Mouse (Mus musculus): ENCODE measurements around the gene Arl8b.

Gene Arl8b

GRCm38 (mm10) chr6:108782526-108783183, at the start of gene Arl8b:
Gene Arl8b, plus strand, starts transcription at chr6:108783099.
- DNase-seq (ENCODE audit: extremely low read depth, insufficient read length, low spot score), result peak; percentile 96

DNA sequence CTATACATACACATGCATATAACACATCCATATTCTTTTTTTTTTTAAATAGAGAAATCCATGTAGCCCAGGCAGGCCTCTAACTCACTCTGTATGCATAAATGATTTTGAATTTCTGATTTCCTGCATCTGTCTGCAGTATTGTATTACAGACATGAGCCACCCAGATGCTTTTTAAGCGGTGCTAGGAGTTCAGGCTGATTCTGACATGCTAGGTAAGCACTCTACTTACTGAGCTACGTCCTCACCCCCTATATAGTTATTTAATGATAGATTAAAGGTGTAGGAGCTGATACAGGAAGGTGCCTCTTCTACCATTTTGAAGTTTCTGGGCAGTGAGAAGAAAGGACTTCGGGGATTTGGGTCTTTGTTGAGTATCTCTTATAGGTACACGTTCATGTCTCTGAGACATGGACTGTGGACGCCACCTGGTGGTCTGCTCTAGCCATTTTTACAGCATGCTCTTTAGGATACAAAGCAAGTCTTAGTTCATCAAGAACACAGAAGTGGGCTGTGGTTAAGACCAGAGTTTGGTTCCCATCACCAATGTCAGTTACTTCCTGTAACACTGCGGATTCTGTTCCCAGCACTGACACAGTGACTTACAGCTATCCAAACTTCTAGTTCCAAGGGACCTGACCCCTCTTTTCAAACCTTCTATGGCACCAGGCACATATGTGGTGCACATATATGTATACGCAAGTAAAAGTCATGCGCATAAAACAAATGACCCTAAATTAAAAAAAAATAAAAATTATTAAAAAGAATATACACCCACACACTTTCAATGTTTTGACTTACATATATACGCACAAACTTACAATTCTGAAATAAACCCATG, 46.8 kb upstream of the Arl8b start:
- DNase-seq (ENCODE audit: extremely low read depth, insufficient read length, low spot score), result peak; percentile 32

DNA sequence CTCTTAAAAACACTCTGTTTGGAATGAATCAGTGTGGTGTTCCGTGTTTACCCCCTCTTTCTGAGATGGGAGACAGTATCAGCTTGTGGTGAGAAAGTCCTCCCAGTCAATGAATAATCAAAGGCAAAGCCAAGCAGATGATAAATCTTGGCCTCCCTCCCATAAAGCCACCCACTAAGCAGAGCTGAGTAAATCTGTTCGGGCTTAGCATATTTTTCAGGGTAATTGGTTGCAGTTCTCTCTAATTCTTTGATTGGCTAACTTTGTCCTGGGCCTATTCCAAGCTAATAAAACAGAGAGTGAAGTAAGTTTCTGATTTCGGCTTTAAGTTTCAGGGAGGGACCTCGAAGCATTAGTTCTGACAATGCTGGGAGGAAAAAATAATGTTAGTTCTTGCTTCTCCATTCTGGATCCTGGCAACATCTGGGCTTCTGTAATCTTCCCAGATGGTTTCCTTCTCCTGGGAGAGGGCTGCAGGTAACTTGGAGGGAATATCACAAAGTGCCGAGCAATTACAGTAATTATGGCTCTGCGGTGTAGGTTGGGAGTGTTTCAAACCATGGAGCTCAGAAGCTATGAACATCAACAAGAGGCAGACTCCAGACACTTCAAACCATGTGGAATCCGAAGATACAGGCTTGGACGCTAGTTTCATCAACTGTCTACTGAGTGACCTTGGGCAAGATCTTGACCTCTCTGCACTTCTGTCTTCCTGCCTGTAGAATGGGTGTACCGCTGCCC, 44.3 kb upstream of the Arl8b start:
- DNase-seq (ENCODE audit: extremely low read depth, insufficient read length, low spot score), result no peak

- no peak for DNase-seq (ENCODE audit: extremely low read depth, insufficient read length, low spot score)
Observed at GRCm38 (mm10) chr6:108740579-108740978, 42.3 kb upstream of the Arl8b start.

DNA sequence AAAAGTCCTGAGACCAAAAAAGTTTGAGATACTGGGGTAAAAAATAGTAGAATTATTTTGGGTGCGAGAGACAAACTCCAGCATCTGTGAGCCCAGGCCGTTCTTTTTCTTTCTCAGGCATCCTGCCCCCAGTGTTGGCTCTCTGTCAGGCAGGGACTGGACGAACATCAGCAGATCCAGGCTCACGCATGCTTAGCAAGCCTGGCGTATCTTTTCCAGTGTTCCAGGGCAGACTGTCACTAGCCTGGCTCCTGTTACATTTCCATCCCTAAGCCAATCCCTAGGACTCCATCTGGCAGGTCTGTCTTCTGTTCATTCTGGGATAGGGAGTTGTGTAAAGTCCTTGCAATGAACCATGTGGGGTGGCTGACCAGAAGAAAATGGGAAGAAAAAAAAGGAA, 39.2 kb upstream of the Arl8b start:
- DNase-seq (ENCODE audit: extremely low read depth, insufficient read length, low spot score), result no peak

GRCm38 (mm10) chr6:108751324-108751723, 31.6 kb upstream of the Arl8b start:
- DNase-seq (ENCODE audit: extremely low read depth, insufficient read length, low spot score), result no peak

DNA sequence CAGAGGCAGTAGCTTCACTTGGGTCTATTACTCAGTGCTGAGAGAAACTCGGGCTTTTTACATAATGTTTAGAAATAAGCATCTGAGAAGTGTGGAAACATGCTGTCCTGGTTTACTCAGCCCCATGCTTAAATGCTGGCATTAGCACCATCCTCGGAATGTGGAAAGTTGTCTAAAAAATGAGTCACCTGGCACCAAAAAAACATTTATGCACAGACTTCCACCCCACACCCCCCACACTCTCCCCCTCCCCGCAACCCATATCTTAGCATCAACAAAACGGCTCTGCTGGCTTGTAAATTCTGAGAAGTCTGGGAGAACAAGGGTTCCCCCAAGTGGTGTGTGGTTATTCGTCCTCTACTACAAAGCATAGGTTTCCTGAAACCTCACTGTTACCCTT, 30.5 kb upstream of the Arl8b start:
- peak; percentile 68 for DNase-seq (ENCODE audit: extremely low read depth, insufficient read length, low spot score)

GRCm38 (mm10) chr6:108753536-108753935, 29.4 kb upstream of the Arl8b start:
- DNase-seq (ENCODE audit: extremely low read depth, insufficient read length, low spot score), result no peak

DNA sequence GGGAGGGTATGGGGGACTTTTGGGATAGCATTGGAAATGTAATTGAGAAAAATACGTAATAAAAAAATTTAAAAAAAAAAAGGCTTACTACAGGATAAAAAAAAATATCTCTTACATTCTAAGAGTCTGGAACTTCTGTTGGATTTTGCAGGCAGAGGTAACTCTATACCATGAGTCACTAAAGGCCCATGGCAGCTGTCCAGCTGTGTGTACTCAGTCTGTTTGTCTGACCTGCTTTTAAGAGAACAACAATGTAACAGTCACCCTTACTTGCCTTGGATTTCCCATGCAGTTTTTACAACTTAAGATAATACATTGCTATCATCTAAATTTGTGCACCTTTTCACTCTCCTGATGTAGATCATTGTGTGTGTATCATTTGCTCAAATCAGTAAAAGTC, 28.5 kb upstream of the Arl8b start:
- no peak for DNase-seq (ENCODE audit: extremely low read depth, insufficient read length, low spot score)

DNA sequence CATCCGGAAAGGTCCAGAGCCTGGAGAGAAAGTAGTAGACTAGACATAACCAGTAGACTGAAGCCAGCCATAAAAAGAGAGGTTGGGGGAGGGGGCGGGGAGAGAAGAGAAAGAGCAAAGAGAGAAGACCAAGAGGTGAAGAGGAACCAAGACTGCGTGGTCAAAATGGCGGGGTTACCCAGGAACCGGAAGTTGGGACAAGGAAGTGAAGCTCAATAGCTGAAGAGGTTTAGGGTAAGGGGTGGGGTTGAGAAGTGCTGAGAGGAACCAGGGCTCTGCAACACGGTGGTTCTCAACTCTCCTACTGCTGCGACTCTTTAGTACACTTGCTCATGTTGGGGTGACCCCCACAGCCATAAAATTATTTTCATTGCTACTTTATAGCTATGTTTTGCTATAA, 27.0 kb upstream of the Arl8b start:
- no peak for DNase-seq (ENCODE audit: extremely low read depth, insufficient read length, low spot score)

- DNase-seq (ENCODE audit: extremely low read depth, insufficient read length, low spot score), result no peak
Observed at GRCm38 (mm10) chr6:108758997-108759697, 23.8 kb upstream of the Arl8b start.

DNA sequence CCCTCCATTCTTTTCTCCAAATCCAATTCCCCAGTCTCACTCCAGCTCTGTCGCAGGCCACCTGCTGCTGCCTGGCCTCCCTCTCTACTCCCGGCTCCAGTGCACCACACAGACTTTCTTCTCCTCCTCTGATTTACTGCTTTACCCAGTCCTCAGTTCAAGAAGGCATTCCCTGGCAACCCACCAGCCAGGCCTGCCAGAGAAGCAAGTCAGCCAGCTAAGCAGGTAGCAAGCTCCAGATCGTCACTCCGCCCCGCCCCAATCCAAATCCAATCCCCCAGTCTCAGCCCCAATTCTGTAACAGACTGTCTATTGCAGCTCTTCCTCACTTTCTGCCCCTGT, 23.2 kb upstream of the Arl8b start:
- no peak for DNase-seq (ENCODE audit: extremely low read depth, insufficient read length, low spot score)

DNA sequence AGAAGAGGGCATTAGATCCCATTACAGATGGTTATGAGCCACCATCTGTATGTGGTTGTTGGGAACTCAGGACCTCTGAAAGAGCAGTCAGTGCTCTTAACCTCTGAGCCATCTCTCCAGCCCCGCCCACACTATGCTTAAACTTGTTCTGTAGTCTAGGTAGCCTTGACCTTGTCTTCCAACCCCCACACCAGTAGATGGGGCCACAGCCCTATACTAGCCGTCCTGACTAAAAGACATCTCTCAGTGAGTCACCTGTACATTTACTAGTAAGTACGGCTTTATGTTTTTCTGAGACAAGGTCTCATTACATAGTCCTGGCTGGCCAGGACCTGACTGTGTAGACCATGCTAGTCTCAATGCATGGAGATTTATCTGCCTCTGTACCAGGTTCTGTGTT, 12.0 kb upstream of the Arl8b start:
- no peak for DNase-seq (ENCODE audit: extremely low read depth, insufficient read length, low spot score)

- peak; percentile 61 for DNase-seq (ENCODE audit: extremely low read depth, insufficient read length, low spot score)
Observed at GRCm38 (mm10) chr6:108772913-108773312, 10.0 kb upstream of the Arl8b start.

DNA sequence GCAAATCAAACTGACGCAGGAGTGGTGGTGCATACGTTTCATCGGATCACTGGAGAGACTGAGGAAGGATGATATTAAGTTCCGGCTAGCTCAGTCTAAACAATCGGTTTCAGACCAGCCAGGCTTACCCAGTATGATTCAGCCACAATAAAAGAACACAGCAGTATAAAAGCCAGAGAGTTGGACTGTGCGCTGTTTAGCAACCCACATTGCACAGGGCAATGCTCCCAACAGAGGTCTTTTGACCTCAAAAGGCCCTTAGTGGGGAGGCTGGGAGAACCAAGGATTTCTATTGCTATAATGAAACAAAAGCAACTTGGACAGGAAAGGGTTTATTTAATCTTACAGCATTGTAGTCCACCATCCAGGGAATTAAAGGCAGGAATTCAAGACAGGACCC, 9.4 kb upstream of the Arl8b start:
- DNase-seq (ENCODE audit: extremely low read depth, insufficient read length, low spot score), result no peak

GRCm38 (mm10) chr6:108776274-108776673, 6.6 kb upstream of the Arl8b start:
- no peak for DNase-seq (ENCODE audit: extremely low read depth, insufficient read length, low spot score)

- no peak for DNase-seq (ENCODE audit: extremely low read depth, insufficient read length, low spot score)
Observed at GRCm38 (mm10) chr6:108777560-108778287, 5.2 kb upstream of the Arl8b start.

- no peak for DNase-seq (ENCODE audit: extremely low read depth, insufficient read length, low spot score)
Observed at GRCm38 (mm10) chr6:108778399-108778798, 4.5 kb upstream of the Arl8b start.

DNA sequence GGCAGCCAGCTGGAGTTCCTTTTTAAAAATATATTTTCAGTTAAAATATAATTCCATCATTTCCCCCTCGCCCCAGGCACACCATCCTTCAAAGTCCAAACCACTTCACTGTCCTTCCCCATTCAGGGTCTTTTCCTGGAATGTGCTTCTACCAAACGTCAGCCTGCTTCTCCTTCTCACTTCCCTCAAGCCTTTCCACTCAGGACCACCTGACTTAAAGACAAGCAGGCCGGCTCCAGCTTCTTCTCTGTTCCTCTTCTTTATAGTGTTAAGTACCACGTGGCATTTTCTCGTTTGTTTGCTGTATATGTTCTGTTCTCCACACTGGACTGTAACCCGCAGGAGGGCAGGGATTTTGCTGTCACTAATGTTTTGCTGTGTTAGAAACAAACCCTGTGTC, 1.0 kb upstream of the Arl8b start:
- DNase-seq (ENCODE audit: extremely low read depth, insufficient read length, low spot score), result no peak

DNA sequence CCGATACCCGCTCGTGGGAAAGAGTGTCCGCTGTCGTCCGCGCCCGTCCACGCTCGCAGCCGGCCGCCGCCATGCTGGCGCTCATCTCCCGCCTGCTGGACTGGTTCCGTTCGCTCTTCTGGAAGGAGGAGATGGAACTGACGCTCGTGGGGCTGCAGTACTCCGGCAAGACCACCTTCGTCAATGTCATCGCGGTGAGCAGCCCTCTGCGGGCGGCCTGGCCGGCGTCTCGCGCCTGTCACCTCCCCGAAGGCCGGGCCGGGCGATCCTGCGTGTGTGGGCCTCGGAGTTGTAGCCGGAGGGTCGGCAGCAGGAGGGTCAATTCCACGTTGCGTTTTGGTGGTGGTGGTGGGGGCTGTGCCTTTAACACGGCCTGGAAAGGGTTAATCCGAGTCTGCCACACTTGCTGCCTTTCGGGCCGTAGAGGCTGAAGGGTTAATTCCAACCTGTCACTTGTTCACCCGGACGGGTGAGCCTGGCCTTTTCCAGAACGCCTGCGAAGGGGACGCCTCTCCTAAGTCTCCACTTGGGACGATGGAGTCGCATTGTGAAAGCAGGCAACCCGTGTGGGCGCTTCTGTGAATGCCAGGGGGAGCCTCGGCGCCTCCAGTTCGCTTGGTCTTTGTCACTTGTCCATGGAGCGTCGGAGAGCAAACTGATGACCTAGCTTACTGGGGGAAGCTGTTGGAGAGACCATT, 434 bp downstream of the Arl8b start:
- DNase-seq (ENCODE audit: extremely low read depth, insufficient read length, low spot score), result no peak
